Mouse (Mus musculus): ENCODE results near the gene Opn3. TPM values are rescaled to one million over a fixed set of nuclear protein-coding genes. Genes with fewer than 3 reads are reported as not detected.
A peak's percentile ranks its signal among the peaks of the same experiment; 100 is the strongest.

Gene Opn3
- total RNA-seq (2015; ENCODE audit: low replicate concordance) (1.8 TPM in 1 of 2 replicates, not detected in the other), total RNA-seq (2017; ENCODE audit: low replicate concordance) (not detected in 2 replicates)

DNA sequence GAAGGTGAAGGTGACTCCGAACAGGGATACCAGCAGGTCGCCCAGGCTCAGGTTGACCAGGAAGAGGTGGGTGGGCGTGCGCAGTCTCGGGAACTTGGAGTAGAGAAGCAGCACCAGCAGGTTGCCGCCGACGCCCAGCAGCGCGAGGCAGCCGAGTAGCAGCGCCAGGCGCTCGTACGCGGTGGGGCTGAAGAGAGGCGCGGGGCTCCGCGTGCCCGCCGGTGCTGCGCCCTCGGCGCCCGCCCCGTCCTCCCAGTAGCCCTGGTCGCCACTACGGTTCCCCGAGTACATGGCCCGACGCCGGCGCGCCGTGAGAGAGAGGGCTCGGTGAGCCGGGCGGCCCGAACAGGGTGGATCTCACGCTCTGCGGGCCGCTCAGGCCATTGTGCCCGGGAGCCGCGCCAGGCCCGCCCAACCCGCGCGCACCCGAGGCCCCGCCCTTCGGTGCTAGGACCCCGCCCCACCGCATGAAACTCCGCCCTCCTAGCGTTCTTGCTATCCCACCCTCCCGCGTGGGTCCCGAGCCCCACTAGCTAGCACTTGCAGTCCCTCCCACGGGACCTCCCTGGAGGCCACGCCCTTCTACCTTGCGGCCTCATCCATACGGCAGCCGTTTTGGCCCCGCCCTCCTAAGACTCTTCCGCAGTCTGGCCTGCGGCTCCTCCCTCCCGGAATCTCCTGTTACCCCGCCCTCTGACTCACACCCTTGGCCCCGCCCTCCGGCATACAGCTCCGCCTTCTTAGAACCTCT is at the start of gene Opn3, which contains the start of gene Chml:
Gene Opn3 (minus strand): TSS at position 531 of the 751 bp plus-strand sequence.
Gene Chml (minus strand): TSS at position 656 of the 751 bp plus-strand sequence.
- peak; percentile 91 for ATAC-seq (replicated peaks; ENCODE audit: low FRiP score, poor library complexity, severe bottlenecking)

DNA sequence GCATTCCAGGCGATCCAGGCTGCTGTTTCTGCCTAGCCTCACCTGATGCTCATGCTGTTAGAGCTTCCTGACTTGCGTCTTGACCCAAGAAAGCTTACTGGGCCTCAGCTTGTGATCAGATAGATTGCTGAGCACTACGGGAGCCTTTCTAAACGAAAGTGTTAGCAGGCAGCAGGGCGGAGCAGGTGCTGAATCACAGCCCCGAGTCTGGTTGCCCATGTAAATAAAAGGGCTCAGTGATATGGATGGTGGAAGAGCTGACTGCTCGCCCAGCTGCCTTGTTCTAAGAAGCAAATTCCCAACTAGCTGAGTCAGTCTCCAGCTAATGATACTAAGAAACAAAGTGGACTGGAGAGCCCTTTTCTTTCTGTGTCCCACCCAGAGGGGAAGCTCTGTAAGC is 33.2 kb upstream of the Opn3 start:
- ATAC-seq (replicated peaks; ENCODE audit: low FRiP score, poor library complexity, severe bottlenecking) = no peak

GRCm38 (mm10) chr1:175716832-175717231 is 24.3 kb upstream of the Opn3 start:
- no peak for ATAC-seq (replicated peaks; ENCODE audit: low FRiP score, poor library complexity, severe bottlenecking)

DNA sequence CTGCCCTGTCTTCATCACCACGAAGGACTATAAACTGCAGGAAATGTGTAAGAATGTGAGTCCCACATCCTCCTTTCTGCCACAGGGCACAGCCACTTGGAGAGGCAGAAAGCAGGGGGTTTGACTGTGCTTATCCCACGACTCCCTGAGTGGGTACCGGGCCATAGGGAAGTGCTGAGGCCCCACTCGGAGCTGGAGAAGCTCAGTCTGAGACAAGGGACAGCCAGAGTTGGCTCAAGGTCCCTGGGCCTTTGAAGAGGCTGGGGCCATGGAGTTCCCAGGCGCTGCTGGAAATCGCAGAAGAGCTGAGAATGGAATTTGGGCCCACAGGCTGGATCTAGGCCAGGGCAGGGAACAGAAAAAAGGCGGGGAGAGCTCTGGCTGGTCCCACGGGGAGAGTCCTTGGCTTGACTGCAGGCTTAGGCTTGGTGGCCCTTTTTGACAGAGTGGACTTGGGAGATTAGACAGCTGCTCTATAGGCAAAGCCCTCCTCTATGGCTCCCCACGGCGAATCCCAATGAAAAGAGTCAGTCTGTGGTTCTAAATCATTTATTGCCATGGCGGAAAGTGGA is 19.8 kb upstream of the Opn3 start:
- no peak for ATAC-seq (replicated peaks; ENCODE audit: low FRiP score, poor library complexity, severe bottlenecking)

DNA sequence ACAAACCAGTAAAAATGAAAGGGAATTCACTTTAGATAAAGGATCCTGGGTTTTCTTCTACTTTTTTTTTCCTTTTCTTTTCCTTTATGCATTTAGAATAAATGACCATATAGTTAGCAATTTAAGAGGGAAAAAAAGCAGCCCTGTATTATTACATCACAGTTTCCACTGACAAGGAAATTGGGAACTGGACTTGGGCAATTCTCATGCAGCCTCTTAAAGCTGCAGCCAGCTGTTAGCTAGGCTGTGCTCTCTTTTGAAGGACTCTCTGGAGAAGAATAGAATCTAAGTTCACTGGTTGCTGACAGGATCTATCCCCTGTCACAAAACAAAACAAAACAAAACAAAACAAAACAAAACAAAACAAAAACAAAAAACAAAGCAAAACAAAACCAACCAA is 15.4 kb upstream of the Opn3 start:
- no peak for ATAC-seq (replicated peaks; ENCODE audit: low FRiP score, poor library complexity, severe bottlenecking)

- ATAC-seq (replicated peaks; ENCODE audit: low FRiP score, poor library complexity, severe bottlenecking) = no peak
Measured at GRCm38 (mm10) chr1:175707599-175707998, 15.0 kb upstream of the Opn3 start.

- no peak for ATAC-seq (replicated peaks; ENCODE audit: low FRiP score, poor library complexity, severe bottlenecking)
Measured at GRCm38 (mm10) chr1:175701145-175701544, 8.6 kb upstream of the Opn3 start.

- ATAC-seq (replicated peaks; ENCODE audit: low FRiP score, poor library complexity, severe bottlenecking) = no peak
Measured at GRCm38 (mm10) chr1:175699796-175700195, 7.2 kb upstream of the Opn3 start.

GRCm38 (mm10) chr1:175699375-175699774 is 6.8 kb upstream of the Opn3 start:
- ATAC-seq (replicated peaks; ENCODE audit: low FRiP score, poor library complexity, severe bottlenecking) = no peak

DNA sequence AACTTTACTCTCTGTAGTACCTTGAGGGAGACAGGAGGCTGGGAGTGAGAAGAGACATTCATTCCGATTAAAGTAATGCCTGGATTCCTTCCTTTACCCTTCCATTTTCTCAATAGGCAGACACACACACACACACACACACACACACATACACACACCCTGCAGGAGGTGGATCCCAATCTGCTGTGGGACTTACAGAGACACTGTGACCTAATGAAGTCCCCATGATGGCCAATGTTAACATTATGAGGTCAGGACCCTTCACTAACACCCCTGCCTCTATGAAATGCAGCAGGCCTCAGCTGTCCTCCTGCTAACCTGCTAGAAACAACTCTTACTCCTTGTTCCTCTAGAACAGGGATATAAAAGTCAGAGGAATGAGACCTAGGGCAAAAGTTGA is 5.7 kb upstream of the Opn3 start, which contains the start of gene Wdr64:
Gene Wdr64 (plus strand): TSS at position 301 of the 400 bp plus-strand sequence.
- no peak for ATAC-seq (replicated peaks; ENCODE audit: low FRiP score, poor library complexity, severe bottlenecking)

DNA sequence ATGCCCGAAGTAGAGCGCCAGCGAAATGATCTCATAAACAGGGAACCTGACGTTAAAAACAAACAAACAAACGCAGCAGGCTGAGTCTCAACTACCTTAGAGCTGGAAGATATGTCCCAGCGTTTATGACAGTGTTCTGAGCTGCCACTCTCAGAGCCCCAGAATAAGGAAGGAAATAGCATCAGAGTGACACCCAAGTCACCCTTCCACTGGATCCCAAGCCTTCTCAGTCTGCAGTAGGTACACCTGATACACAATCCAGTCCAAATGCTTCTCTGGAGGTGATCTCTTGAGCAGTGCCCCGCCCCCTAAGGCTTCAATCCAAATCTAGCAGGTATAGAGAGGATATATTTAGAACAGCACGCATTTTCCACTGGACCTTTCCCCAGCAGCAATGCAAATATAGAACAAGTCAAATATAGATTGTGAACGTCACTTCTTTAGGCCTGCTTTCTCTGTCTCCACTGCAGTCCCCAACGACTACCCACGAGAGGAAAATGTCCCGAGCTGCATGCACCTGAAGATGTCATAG is 919 bp upstream of the Opn3 start:
- ATAC-seq (replicated peaks; ENCODE audit: low FRiP score, poor library complexity, severe bottlenecking) = no peak

DNA sequence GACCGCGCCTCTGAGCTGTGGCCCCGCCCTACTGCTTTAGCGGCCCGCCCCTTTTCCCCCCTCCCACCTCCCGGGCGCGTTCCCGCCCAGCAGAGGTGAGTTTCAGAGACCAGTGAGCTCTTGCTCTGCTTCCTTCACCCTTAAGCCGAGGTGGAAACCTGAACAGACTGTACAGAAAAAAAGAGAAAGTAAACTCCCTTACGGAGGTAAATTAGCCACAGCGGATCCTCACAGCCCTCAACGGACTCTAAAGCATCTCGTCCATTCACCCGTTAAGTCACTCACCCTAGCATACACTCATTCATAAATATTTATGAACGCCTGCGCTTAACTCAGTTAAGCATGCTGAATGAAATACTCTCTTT is 403 bp upstream of the Opn3 start:
- ATAC-seq (replicated peaks; ENCODE audit: low FRiP score, poor library complexity, severe bottlenecking) = no peak

GRCm38 (mm10) chr1:175691686-175692245 is 810 bp downstream of the Opn3 start:
- peak; percentile 8; the same call in 1 of the 2 replicates for ATAC-seq (replicated peaks; ENCODE audit: low FRiP score, poor library complexity, severe bottlenecking)

GRCm38 (mm10) chr1:175680995-175681394 is 11.6 kb downstream of the Opn3 start:
- no peak for ATAC-seq (replicated peaks; ENCODE audit: low FRiP score, poor library complexity, severe bottlenecking)

DNA sequence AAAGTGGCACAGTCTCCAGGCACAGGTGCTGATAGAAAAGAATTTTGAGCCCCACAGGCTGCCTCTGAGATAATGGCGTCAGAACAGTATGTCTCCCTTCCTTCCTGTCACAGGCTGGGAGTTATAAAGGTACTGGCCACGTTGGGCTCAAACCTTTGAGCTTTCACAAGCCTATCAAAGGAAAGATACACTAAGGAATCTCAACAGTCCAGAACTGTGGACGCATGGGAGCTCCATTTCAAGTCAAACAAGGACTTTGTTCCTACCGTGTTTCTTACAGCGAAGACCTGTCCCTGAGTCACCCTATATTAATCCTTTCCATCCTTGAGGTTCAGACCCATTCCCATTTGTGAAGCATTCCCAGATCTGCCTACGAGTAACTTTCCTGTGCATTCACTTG is 15.1 kb downstream of the Opn3 start:
- no peak for ATAC-seq (replicated peaks; ENCODE audit: low FRiP score, poor library complexity, severe bottlenecking)

DNA sequence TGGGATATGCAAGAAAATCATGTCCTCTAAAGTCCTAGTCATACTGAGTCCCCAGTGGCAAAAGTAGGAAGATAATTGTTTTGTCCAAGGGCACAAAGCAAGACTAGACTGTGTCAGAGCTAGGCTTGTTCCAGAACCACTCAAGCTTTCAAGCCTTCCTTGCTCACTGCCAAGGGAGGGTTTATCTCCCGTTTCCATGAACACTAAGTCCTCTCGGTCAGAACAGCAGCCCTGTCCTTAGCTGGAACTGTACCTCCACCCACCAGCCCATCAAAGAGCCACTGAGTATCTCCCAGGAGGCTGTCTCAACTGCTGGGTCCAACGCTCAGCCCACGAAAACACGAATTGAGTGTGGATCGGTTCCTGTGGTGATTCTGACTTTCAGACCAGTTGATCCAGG is 17.5 kb downstream of the Opn3 start:
- no peak for ATAC-seq (replicated peaks; ENCODE audit: low FRiP score, poor library complexity, severe bottlenecking)

GRCm38 (mm10) chr1:175673563-175674325 is 18.8 kb downstream of the Opn3 start:
- no peak for ATAC-seq (replicated peaks; ENCODE audit: low FRiP score, poor library complexity, severe bottlenecking)

GRCm38 (mm10) chr1:175671626-175672025 is 20.9 kb downstream of the Opn3 start:
- no peak for ATAC-seq (replicated peaks; ENCODE audit: low FRiP score, poor library complexity, severe bottlenecking)

- ATAC-seq (replicated peaks; ENCODE audit: low FRiP score, poor library complexity, severe bottlenecking) = no peak
Measured at GRCm38 (mm10) chr1:175670042-175670441, 22.5 kb downstream of the Opn3 start.

DNA sequence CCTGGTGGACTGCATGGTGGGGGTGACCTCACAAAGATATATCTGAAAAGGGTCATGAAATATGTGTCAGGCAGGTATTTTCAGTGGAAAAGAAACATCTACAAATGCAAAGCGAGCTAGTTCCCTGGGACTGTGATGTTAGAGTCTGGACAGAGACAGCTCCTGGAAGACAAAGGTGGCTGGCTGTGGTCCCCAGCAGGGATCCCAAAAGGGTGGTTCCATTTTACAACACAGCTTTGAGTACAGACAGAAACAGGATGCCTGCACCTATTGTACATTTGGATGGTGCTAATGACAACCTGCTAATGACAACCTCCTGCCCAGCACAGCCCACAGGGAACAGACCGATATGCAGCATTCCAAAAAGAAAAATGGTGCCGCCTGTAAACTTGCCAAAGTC is 23.1 kb downstream of the Opn3 start:
- ATAC-seq (replicated peaks; ENCODE audit: low FRiP score, poor library complexity, severe bottlenecking) = no peak

Measured in erythroid progenitor cell, adult 5-6 weeks (primary cell).